Mouse (Mus musculus): Measurements from ENCODE around the gene Map7d1. TPM values are rescaled to one million over a fixed set of nuclear protein-coding genes. Genes with fewer than 3 reads are reported as not detected.
"Not testable (repeated sequence)": the region's sequence is repeated elsewhere in the genome, so short reads cannot be mapped to it uniquely, and the experiment has no call there.

The Map7d1 gene
- polyA plus RNA-seq, 1 experiment from 2014 or later = 32.2 TPM

DNA sequence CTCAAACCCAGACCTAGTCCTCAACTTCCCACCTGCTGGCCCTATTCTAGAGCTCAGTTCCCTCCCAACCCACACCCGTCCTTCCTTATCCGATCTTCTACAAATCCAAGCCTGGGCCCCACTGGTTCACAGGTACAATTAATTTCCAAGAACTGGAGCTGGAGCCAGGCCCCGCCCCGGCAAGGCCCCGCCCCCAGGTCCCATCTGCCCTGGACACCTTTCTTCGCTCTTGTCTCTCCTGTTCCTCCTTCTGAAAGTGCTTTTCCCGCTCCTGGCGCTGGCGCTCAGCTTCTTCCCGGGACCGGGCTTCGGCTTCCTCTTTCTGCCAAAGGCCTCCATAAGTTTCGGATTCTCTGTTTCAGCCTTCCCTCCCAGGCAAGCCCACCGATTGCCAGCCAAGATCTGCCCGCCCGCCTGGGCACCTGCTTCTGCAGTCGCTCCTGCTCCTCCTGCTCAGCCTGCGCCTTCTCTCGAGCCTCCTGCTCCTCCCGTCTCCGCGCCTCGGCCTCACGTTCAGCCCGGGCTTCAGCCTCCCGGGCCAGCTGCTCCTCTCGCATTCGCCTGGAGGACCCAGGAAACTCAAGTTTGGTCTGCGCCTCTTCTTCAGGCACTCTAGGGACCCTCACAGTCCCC, 22.4 kb downstream of the Map7d1 start:
- no peak for ATAC-seq (ENCODE audit: low FRiP score, low TSS enrichment)
- Histone ChIP-seq H3K4me2 (replicated peaks; ENCODE audit: low read depth, low read length) (no peak overlapping the region), H3K4me1 (ENCODE audit: insufficient read depth, low read length) (no peaks in the 10 kb centered on the region; the same call in 1 of the 2 replicates), H3K4me3 (ENCODE audit: low read length) (no peak overlapping the region), H3K36me3 (ENCODE audit: insufficient read depth, low read length) (peaks cover 75% of the 10 kb centered on the region), H3K9ac (replicated peaks; ENCODE audit: low read length) (no peak overlapping the region), H3K27ac (ENCODE audit: low read length) (no peak overlapping the region), H3K27me3 (ENCODE audit: insufficient read depth, low read length) (no peaks in the 10 kb centered on the region), H3K9me3 (ENCODE audit: low read length) (no peaks in the 10 kb centered on the region)
- 92% methylated on average over 29 of the region's 29 CpGs for WGBS

DNA sequence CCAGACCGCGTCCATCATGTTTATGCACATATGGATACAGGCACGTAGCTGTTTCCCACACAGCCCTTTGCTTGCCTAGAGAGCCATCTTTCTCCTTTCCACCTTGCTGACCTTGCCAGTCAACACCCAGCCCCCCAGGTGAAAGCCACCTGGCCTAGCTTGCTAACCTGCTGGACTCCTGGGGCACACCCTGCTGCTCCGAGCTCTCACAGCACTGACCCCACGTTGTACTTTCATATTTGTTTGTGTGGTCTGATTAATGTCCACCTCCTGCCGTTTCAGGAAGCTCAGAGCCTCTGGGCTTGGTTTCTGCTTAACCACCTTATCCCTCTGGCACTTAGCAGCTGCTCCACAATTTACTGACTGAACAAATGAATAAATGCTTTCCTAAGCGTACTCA, 26.2 kb downstream of the Map7d1 start:
- no peak for ATAC-seq (ENCODE audit: low FRiP score, low TSS enrichment)
- 64% methylated on average over 7 of the region's 7 CpGs for WGBS

DNA sequence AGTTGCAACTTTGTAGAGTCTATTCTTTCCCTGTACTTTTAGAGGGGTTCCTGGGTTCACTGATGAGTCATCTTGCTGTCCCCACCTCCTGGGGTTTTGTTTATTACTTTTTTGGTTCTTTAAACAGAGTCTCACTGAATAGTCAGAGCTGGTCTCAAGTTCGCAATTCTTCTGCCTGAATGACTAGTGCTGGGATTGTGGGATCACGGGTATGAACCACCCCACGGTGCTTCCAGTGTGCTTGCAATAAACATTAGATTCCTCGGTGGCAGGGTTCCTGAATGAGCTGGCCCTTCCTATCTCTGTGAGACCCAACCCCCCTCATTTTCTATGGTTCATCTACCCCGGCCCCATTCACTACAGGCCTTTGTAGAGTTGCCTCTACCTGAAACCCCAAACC, 28.0 kb downstream of the Map7d1 start:
- ATAC-seq (ENCODE audit: low FRiP score, low TSS enrichment) = no peak
- Histone ChIP-seq H3K27me3 (ENCODE audit: insufficient read depth, low read length) (no peaks in the 10 kb centered on the region), H3K4me1 (ENCODE audit: insufficient read depth, low read length) (peaks cover 13% of the 10 kb centered on the region), H3K27ac (ENCODE audit: low read length) (peak overlapping the region; percentile 81; the same call in 1 of the 2 replicates), H3K9me3 (ENCODE audit: low read length) (no peaks in the 10 kb centered on the region), H3K4me2 (replicated peaks; ENCODE audit: low read depth, low read length) (0 out of 2 replicates have a peak overlapping the region, but pooled peaks have one; percentile 61), H3K36me3 (ENCODE audit: insufficient read depth, low read length) (peaks cover 32% of the 10 kb centered on the region), H3K4me3 (ENCODE audit: low read length) (no peak overlapping the region), H3K9ac (replicated peaks; ENCODE audit: low read length) (no peak overlapping the region)
- 27% methylated on average over 5 of the region's 5 CpGs for WGBS

More for the DNA sequence above, 26.2 kb downstream of the Map7d1 start:
- H3K9ac ChIP-seq (replicated peaks; ENCODE audit: low read length) = no peak overlapping the region
- H3K27me3 ChIP-seq (ENCODE audit: insufficient read depth, low read length) = no peaks in the 10 kb centered on the region
- H3K9me3 ChIP-seq (ENCODE audit: low read length) = no peaks in the 10 kb centered on the region
- H3K4me3 ChIP-seq (ENCODE audit: low read length) = no peak overlapping the region
- H3K4me1 ChIP-seq (ENCODE audit: insufficient read depth, low read length) = peaks cover 13% of the 10 kb centered on the region
- H3K36me3 ChIP-seq (ENCODE audit: insufficient read depth, low read length) = peaks cover 49% of the 10 kb centered on the region
- H3K27ac ChIP-seq (ENCODE audit: low read length) = no peak overlapping the region; the same call in 1 of the 2 replicates
- H3K4me2 ChIP-seq (replicated peaks; ENCODE audit: low read depth, low read length) = no peak overlapping the region

DNA sequence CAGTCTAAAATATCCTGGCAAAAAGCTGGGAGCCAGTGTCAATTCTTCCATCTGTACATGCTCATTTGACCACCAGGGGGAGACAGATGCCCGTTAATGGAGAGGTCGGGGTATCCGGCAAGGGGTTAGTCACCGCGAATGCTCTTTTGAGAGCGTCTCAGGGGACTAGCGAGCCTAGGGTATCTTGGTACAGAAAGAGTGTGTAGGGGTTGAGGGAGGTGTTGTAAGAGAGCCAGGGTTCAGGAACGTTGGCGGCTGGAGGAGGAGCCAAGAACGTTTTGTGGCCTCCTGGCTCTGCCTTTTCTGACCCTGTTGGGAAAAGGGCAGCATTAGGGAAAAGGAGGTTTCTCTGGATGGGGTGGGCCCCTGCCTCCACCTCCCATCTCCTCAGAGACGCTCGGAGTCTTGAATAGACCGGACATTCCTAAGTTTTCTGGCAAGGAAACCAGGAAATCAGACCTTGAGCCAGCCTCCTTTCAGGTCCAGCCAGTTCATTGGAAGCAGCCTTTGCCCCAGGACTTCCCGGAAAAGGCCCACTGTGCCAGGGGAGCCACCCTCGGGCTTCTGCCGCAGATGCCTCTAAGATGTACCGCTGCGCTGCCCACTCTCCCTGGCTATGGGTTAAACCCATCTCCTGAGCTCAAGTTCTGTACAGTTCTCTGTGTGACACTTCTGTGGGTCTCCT, 28.9 kb downstream of the Map7d1 start:
- H3K4me1 ChIP-seq (ENCODE audit: insufficient read depth, low read length) = peaks cover 13% of the 10 kb centered on the region
- 9% methylated on average over 18 of the region's 18 CpGs for WGBS
- peak overlapping the region; percentile 61 for H3K4me2 ChIP-seq (replicated peaks; ENCODE audit: low read depth, low read length)
- H3K9me3 ChIP-seq (ENCODE audit: low read length) = no peaks in the 10 kb centered on the region
- peak overlapping the region; percentile 58 for H3K9ac ChIP-seq (replicated peaks; ENCODE audit: low read length)
- H3K27ac ChIP-seq (ENCODE audit: low read length) = peak overlapping the region; percentile 81
- H3K27me3 ChIP-seq (ENCODE audit: insufficient read depth, low read length) = no peaks in the 10 kb centered on the region
- H3K4me3 ChIP-seq (ENCODE audit: low read length) = peak overlapping the region; percentile 36
- ATAC-seq (ENCODE audit: low FRiP score, low TSS enrichment) = peak; percentile 89
- peaks cover 22% of the 10 kb centered on the region for H3K36me3 ChIP-seq (ENCODE audit: insufficient read depth, low read length)

DNA sequence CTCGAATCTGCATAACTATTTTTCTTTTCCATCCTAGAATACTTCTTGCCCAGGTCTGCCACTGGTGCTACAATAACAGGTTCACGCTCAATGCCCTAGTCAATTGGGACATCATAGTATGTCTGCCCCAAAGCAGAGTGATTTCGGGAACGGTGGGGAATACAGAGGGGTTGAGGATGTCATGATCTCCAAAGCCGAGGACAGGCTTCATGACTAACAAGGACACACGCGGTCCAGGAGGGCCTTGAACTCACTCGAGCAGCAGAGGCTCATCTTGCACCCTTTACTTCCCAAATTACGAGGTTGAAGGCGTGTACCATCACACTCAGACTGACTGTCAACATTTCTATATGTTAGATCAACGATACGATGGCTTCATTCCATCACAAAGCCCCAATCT, 29.5 kb downstream of the Map7d1 start:
- Histone ChIP-seq H3K4me2 (replicated peaks; ENCODE audit: low read depth, low read length) (no peak overlapping the region), H3K9ac (replicated peaks; ENCODE audit: low read length) (no peak overlapping the region), H3K36me3 (ENCODE audit: insufficient read depth, low read length) (peaks cover 17% of the 10 kb centered on the region), H3K27ac (ENCODE audit: low read length) (no peak overlapping the region), H3K4me3 (ENCODE audit: low read length) (no peak overlapping the region), H3K27me3 (ENCODE audit: insufficient read depth, low read length) (no peaks in the 10 kb centered on the region), H3K4me1 (ENCODE audit: insufficient read depth, low read length) (peaks cover 13% of the 10 kb centered on the region), H3K9me3 (ENCODE audit: low read length) (no peaks in the 10 kb centered on the region)
- WGBS = 55% methylated on average over 12 of the region's 12 CpGs
- no peak; the same call in 1 of the 2 replicates for ATAC-seq (ENCODE audit: low FRiP score, low TSS enrichment)

DNA sequence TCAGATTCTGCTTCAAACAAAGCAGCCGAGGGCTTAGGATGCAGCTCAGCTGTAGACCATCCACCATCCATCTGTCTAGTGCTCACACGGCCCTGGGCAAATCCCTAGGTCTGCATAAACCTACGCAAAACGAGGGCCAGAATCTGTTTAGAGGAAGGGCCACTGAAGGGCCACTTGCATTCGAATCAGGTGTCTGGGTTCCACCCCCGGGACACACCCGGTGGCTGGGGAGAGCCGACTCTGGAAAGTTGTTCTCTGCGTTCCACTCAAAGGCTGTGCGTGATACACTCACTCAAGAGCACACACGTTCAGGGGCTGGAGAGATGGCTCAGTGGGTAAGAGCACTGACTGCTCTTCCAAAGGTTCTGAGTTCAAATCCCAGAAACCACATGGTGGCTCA, 33.5 kb downstream of the Map7d1 start:
- no peaks in the 10 kb centered on the region for H3K9me3 ChIP-seq (ENCODE audit: low read length)
- H3K4me1 ChIP-seq (ENCODE audit: insufficient read depth, low read length) = peaks cover 6% of the 10 kb centered on the region
- H3K4me2 ChIP-seq (replicated peaks; ENCODE audit: low read depth, low read length) = no peak overlapping the region
- no peak overlapping the region for H3K27ac ChIP-seq (ENCODE audit: low read length)
- ATAC-seq (ENCODE audit: low FRiP score, low TSS enrichment) = no peak
- WGBS = 88% methylated on average over 11 of the region's 11 CpGs
- H3K36me3 ChIP-seq (ENCODE audit: insufficient read depth, low read length) = no peaks in the 10 kb centered on the region
- H3K4me3 ChIP-seq (ENCODE audit: low read length) = no peak overlapping the region
- H3K27me3 ChIP-seq (ENCODE audit: insufficient read depth, low read length) = no peaks in the 10 kb centered on the region
- no peak overlapping the region for H3K9ac ChIP-seq (replicated peaks; ENCODE audit: low read length)

DNA sequence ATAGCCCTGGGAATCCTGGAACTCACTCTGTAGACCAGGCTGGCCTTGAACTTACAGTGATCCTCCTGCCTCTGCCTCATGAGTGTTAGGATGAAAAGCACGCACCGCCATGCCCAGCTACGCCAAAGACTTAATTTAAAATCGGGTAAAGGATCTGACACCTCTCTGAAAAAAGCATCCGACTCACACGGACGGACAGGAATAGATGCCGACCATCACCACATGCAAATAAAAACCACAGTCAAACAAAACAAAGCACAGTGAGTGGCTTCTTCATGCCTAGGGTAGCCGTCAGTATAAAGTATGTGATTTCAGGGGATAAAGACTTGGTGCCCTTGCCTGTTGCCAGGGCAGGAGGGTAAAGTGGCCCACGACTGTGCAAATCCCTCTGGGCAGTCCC, 36.1 kb downstream of the Map7d1 start:
- Histone ChIP-seq H3K4me3 (ENCODE audit: low read length) (no peak overlapping the region), H3K4me1 (ENCODE audit: insufficient read depth, low read length) (no peaks in the 10 kb centered on the region), H3K27me3 (ENCODE audit: insufficient read depth, low read length) (no peaks in the 10 kb centered on the region), H3K4me2 (replicated peaks; ENCODE audit: low read depth, low read length) (no peak overlapping the region), H3K36me3 (ENCODE audit: insufficient read depth, low read length) (no peaks in the 10 kb centered on the region), H3K9ac (replicated peaks; ENCODE audit: low read length) (no peak overlapping the region), H3K9me3 (ENCODE audit: low read length) (no peaks in the 10 kb centered on the region), H3K27ac (ENCODE audit: low read length) (no peak overlapping the region)
- 90% methylated on average over 10 of the region's 10 CpGs for WGBS
- ATAC-seq (ENCODE audit: low FRiP score, low TSS enrichment) = no peak

DNA sequence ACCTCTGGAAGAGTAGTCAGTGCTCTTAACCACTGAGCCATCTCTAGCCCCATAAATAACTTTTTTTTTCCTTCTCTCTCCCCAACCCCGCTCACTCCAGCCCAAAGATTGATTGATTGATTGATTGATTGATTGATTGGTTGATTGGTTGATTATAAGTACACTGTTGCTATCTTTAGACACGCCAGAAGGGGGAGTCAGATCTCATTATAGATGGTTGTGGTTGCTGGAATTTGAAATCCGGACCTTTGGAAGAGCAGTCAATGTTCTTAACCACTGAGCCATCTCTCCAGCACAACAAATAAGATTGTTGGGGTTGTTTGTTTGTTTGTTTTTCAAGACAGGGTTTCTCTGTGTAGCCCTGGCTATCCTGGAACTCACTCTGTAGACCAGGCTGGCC, 36.6 kb downstream of the Map7d1 start:
- ATAC-seq (ENCODE audit: low FRiP score, low TSS enrichment); H3K27ac ChIP-seq (ENCODE audit: low read length); H3K9ac ChIP-seq (replicated peaks; ENCODE audit: low read length); H3K4me2 ChIP-seq (replicated peaks; ENCODE audit: low read depth, low read length); H3K4me1 ChIP-seq (ENCODE audit: insufficient read depth, low read length); H3K9me3 ChIP-seq (ENCODE audit: low read length); H3K36me3 ChIP-seq (ENCODE audit: insufficient read depth, low read length); H3K4me3 ChIP-seq (ENCODE audit: low read length); H3K27me3 ChIP-seq (ENCODE audit: insufficient read depth, low read length): not testable (repeated sequence)
- WGBS = 61% methylated on average over 3 of the region's 3 CpGs

DNA sequence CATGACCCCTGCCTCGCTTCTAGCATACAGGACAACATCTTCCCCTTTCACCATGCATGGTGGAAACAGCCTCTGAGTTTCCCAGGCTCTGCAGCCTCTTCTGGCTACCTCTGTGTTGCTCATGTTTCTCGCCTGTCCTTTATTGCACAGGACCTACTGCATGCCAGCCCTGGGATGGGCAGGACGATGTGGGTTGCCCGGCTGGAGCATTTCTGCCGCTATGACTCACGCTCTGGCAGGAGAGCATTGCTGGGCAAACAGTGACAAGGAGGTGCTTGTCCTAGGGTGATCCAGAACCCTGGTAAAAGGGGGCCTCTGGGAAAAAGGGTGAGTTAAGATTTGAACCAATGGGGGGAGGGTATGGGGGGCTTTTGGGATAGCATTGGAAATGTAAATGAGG, 38.4 kb downstream of the Map7d1 start:
- no peak overlapping the region for H3K4me2 ChIP-seq (replicated peaks; ENCODE audit: low read depth, low read length)
- WGBS = 83% methylated on average over 6 of the region's 6 CpGs

DNA sequence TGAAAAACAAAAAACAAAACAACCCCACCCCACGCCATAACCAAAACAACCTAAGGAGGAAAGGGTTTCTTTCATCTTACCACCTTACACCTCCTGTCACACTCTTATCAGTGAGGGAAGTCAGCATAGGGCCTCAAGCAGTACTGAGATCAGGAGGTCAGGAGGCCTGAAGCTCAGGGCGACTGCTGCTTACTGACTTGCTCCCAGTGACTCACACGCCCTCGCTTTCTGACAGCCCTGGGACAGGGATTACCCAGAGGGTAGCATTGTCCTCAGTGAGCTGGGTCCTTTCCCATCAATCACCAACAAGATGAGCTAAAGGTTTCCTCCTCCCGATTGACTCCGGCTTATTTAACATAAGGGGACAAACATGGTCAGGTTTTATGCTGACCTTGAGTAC, 49.1 kb downstream of the Map7d1 start:
- H3K9ac ChIP-seq (replicated peaks; ENCODE audit: low read length) = no peak overlapping the region
- no peak overlapping the region for H3K4me2 ChIP-seq (replicated peaks; ENCODE audit: low read depth, low read length)
- H3K9me3 ChIP-seq (ENCODE audit: low read length) = no peaks in the 10 kb centered on the region
- H3K4me3 ChIP-seq (ENCODE audit: low read length) = no peak overlapping the region
- H3K36me3 ChIP-seq (ENCODE audit: insufficient read depth, low read length) = no peaks in the 10 kb centered on the region
- no peak overlapping the region for H3K27ac ChIP-seq (ENCODE audit: low read length)
- H3K4me1 ChIP-seq (ENCODE audit: insufficient read depth, low read length) = peaks cover 9% of the 10 kb centered on the region
- no peak for ATAC-seq (ENCODE audit: low FRiP score, low TSS enrichment)
- 72% methylated on average over 6 of the region's 6 CpGs for WGBS
- H3K27me3 ChIP-seq (ENCODE audit: insufficient read depth, low read length) = no peaks in the 10 kb centered on the region

More for the DNA sequence above, 38.4 kb downstream of the Map7d1 start:
- no peaks in the 10 kb centered on the region for H3K36me3 ChIP-seq (ENCODE audit: insufficient read depth, low read length)
- H3K9ac ChIP-seq (replicated peaks; ENCODE audit: low read length) = no peak overlapping the region
- no peaks in the 10 kb centered on the region for H3K4me1 ChIP-seq (ENCODE audit: insufficient read depth, low read length)
- no peak overlapping the region for H3K4me3 ChIP-seq (ENCODE audit: low read length)
- H3K27me3 ChIP-seq (ENCODE audit: insufficient read depth, low read length) = no peaks in the 10 kb centered on the region
- ATAC-seq (ENCODE audit: low FRiP score, low TSS enrichment) = no peak
- no peak overlapping the region for H3K27ac ChIP-seq (ENCODE audit: low read length)
- no peaks in the 10 kb centered on the region for H3K9me3 ChIP-seq (ENCODE audit: low read length)
